ENCODE assay signal across 8 mouse cellular contexts in genomic region chr19:32179978-32180413, GRCm38 (mm10).
A peak's percentile ranks its signal among the peaks of the same experiment; 100 is the strongest.
DNase-seq lines count a peak whose midpoint lies in the region; ATAC-seq and TF ChIP-seq lines count a peak whose summit lies in the region.
"Had no signal": no experiment of that assay in that cellular context is flagged by ENCODE, and none has a peak within 500 bp of the region (broad histone marks: within the 10 kb centered on the region; RNA-seq: fewer than 3 reads in every experiment).

No protein-coding gene starts in this region.

- H3K4me2 ChIP-seq in heart, embryonic 14.5 days (ENCODE audit: low read length): peak overlapping the region; percentile 45
- H3K4me2 ChIP-seq in midbrain, postnatal 0 days (ENCODE audit: low read depth, low read length, poor library complexity, severe bottlenecking): no peak overlapping the region
- H3K4me2 ChIP-seq: limb, embryonic 12.5 days had no signal

- H3K4me3 ChIP-seq in embryonic facial prominence, embryonic 10.5 days: no peak overlapping the region
- H3K4me3 ChIP-seq in heart, embryonic 14.5 days (ENCODE audit: control insufficient read depth in 1 of 2, insufficient read depth in 1 of 2, low read depth in 1 of 2, low read length in 2 of 2): no peak overlapping the region
- no peak overlapping the region for H3K4me3 ChIP-seq in liver, adult 2 months (ENCODE audit: insufficient read depth, low read depth, low read length)
- no peak overlapping the region for H3K4me3 ChIP-seq in midbrain, postnatal 0 days (ENCODE audit: low read depth, low read length)
- H3K4me3 ChIP-seq: limb, embryonic 12.5 days had no signal

- WGBS in embryonic facial prominence, embryonic 10.5 days: 74% methylated on average over 5 of the region's 5 CpGs
- 13% methylated on average over 5 of the region's 5 CpGs for WGBS in heart, embryonic 14.5 days
- 13% methylated on average over 5 of the region's 5 CpGs for WGBS in liver, adult 2 months
- 91% methylated on average over 5 of the region's 5 CpGs for WGBS in midbrain, postnatal 0 days

- H3K27me3 ChIP-seq in embryonic facial prominence, embryonic 10.5 days (replicated peaks; ENCODE audit: low read depth, poor library complexity, severe bottlenecking): no peaks in the 10 kb centered on the region
- H3K27me3 ChIP-seq in heart, embryonic 14.5 days (ENCODE audit: control insufficient read depth, insufficient read depth, low read length): no peaks in the 10 kb centered on the region
- no peaks in the 10 kb centered on the region for H3K27me3 ChIP-seq in liver, adult 2 months (ENCODE audit: control insufficient read depth, insufficient read depth, low read length)
- H3K27me3 ChIP-seq in midbrain, postnatal 0 days (ENCODE audit: insufficient read depth, low read length): no peaks in the 10 kb centered on the region
- H3K27me3 ChIP-seq: limb, embryonic 12.5 days had no signal

- no peaks in the 10 kb centered on the region for H3K9me3 ChIP-seq in embryonic facial prominence, embryonic 10.5 days
- no peaks in the 10 kb centered on the region for H3K9me3 ChIP-seq in heart, embryonic 14.5 days (ENCODE audit: control insufficient read depth, low read length)
- no peaks in the 10 kb centered on the region for H3K9me3 ChIP-seq in midbrain, postnatal 0 days (ENCODE audit: low read length)
- H3K9me3 ChIP-seq: limb, embryonic 12.5 days had no signal

- TF ChIP-seq POLR2A in liver, adult 2 months (IDR thresholded peaks at IDR 0.05; ENCODE audit: extremely low read depth, insufficient read depth, low read length): no peak

- intact Hi-C loops in left cerebral cortex, postnatal 25 days (cut with DNase I): loop anchor here (5.0 kb wide), 1 partner anchor 142 kb away; no protein-coding TSS in a partner anchor

- no peak for TF ChIP-seq CTCF in liver, adult 2 months (IDR thresholded peaks at IDR 0.05; ENCODE audit: low read depth, low read length)
- no peak for TF ChIP-seq CTCF in midbrain, postnatal 0 days (IDR thresholded peaks at IDR 0.05)

- 0 out of 2 replicates have a peak, but pooled peaks have one; percentile 14 for ATAC-seq in heart, embryonic 14.5 days (ENCODE audit: insufficient number of reproducible peaks, insufficient read depth, low FRiP score, low read depth)
- ATAC-seq in midbrain, postnatal 0 days (ENCODE audit: low FRiP score): no peak

- peak overlapping the region; percentile 35 for H3K27ac ChIP-seq in embryonic facial prominence, embryonic 10.5 days (replicated peaks)
- peak overlapping the region; percentile 79 to 98 for H3K27ac ChIP-seq in heart, embryonic 14.5 days (replicated peaks in 1 of 2; ENCODE audit: control insufficient read depth in 1 of 2, insufficient read depth in 1 of 2, low read depth in 2 of 2, low read length in 2 of 2)
- peak overlapping the region; percentile 49 for H3K27ac ChIP-seq in liver, adult 2 months (replicated peaks; ENCODE audit: insufficient read depth, low read depth, low read length)
- no peak overlapping the region for H3K27ac ChIP-seq in midbrain, postnatal 0 days (ENCODE audit: low read depth, low read length)
- H3K27ac ChIP-seq: limb, embryonic 12.5 days had no signal

- peaks cover 16% of the 10 kb centered on the region for H3K4me1 ChIP-seq in embryonic facial prominence, embryonic 10.5 days
- H3K4me1 ChIP-seq in heart, embryonic 14.5 days (ENCODE audit: control insufficient read depth in 2 of 2, insufficient read depth in 2 of 2, low read length in 2 of 2): peaks cover 40 to 71% of the 10 kb centered on the region in 2 experiments
- H3K4me1 ChIP-seq in liver, adult 2 months (ENCODE audit: control insufficient read depth, insufficient read depth, low read length): peaks cover 18% of the 10 kb centered on the region
- H3K4me1 ChIP-seq in midbrain, postnatal 0 days (ENCODE audit: insufficient read depth, low read length): no peaks in the 10 kb centered on the region
- H3K4me1 ChIP-seq: limb, embryonic 12.5 days had no signal

- H3K9ac ChIP-seq in heart, embryonic 14.5 days (ENCODE audit: low read length): peak overlapping the region; percentile 48
- peak overlapping the region; percentile 60; the same call in 1 of the 2 replicates for H3K9ac ChIP-seq in liver, adult 2 months (ENCODE audit: low read depth, low read length)
- H3K9ac ChIP-seq in midbrain, postnatal 0 days (replicated peaks; ENCODE audit: low read length, poor library complexity, severe bottlenecking): no peak overlapping the region
- H3K9ac ChIP-seq: limb, embryonic 12.5 days had no signal

- no peaks in the 10 kb centered on the region for H3K36me3 ChIP-seq in embryonic facial prominence, embryonic 10.5 days (replicated peaks)
- 0 out of 2 replicates have a peak, but pooled peaks cover 6% of the 10 kb centered on the region for H3K36me3 ChIP-seq in heart, embryonic 14.5 days (ENCODE audit: control insufficient read depth, insufficient read depth, low read length)
- H3K36me3 ChIP-seq in liver, adult 2 months (ENCODE audit: control insufficient read depth, insufficient read depth, low read length): no peaks in the 10 kb centered on the region
- no peaks in the 10 kb centered on the region for H3K36me3 ChIP-seq in midbrain, postnatal 0 days (ENCODE audit: insufficient read depth, low read length)
- H3K36me3 ChIP-seq: limb, embryonic 12.5 days had no signal

- DNase-seq in embryonic facial prominence, embryonic 10.5 days (ENCODE audit: low spot score): no peak
- DNase-seq in liver, adult 2 months (ENCODE audit: extremely low read depth, low read depth, low spot score): peak; percentile 80
- DNase-seq in spleen, postnatal 10 days (ENCODE audit: low spot score in 2 of 2): peak; percentile 58 to 73
- DNase-seq in midbrain, postnatal 0 days (ENCODE audit: low spot score): no peak
- no peak for DNase-seq in layer of hippocampus, adult 9-10 months (ENCODE audit: low spot score)
- no peak for DNase-seq in left cerebral cortex, postnatal 25 days (ENCODE audit: low spot score in 2 of 2)

- peaks cover 4% of the 10 kb centered on the region; the same call in 1 of the 2 replicates for H3K79me2 ChIP-seq in liver, adult 2 months (ENCODE audit: control insufficient read depth, insufficient read depth, low read length)

Comparison
In these comparisons a context has a peak if more than half of its experiments do, and no peak if none do; other contexts are left out.
1. DNase-seq: peak in liver, adult 2 months (single experiment) and spleen, postnatal 10 days (2 of 2); none in embryonic facial prominence, embryonic 10.5 days (single experiment), midbrain, postnatal 0 days (single experiment), layer of hippocampus, adult 9-10 months (single experiment) and left cerebral cortex, postnatal 25 days (0 of 2).